In genomic region chr2:125857707-125858106, GRCm38 (mm10) we compare ENCODE assay signal across 7 mouse cellular contexts. TPM values are rescaled to one million over a fixed set of nuclear protein-coding genes. Genes with fewer than 3 reads are reported as not detected.
DNase-seq lines count a peak whose midpoint lies in the region; ATAC-seq and TF ChIP-seq lines count a peak whose summit lies in the region.

No protein-coding gene starts in this region.

- no peak for ATAC-seq in lung, postnatal 0 days
- ATAC-seq in forebrain, embryonic 14.5 days = no peak
- no peak for ATAC-seq in liver, embryonic 12.5 days
- ATAC-seq in stomach, postnatal 0 days (ENCODE audit: low FRiP score, low TSS enrichment) = no peak

- H3K9me3 ChIP-seq in lung, postnatal 0 days (ENCODE audit: low read length) = no peaks in the 10 kb centered on the region
- no peaks in the 10 kb centered on the region for H3K9me3 ChIP-seq in forebrain, embryonic 14.5 days (replicated peaks; ENCODE audit: control insufficient read depth, low read length)
- H3K9me3 ChIP-seq in liver, embryonic 12.5 days (replicated peaks) = no peaks in the 10 kb centered on the region
- H3K9me3 ChIP-seq in stomach, postnatal 0 days (ENCODE audit: control insufficient read depth, low read length) = no peaks in the 10 kb centered on the region

- peak overlapping the region; percentile 98 for H3K4me3 ChIP-seq in lung, postnatal 0 days (ENCODE audit: low read depth, low read length)
- H3K4me3 ChIP-seq in lung, adult 2 months (replicated peaks; ENCODE audit: extremely low read depth, low read depth, low read length) = no peak overlapping the region
- H3K4me3 ChIP-seq in forebrain, embryonic 14.5 days (ENCODE audit: low read depth, low read length) = peak overlapping the region; percentile 100
- H3K4me3 ChIP-seq in liver, embryonic 12.5 days = peak overlapping the region; percentile 100
- peak overlapping the region; percentile 98 for H3K4me3 ChIP-seq in stomach, postnatal 0 days (ENCODE audit: low read depth, low read length)

- no peaks in the 10 kb centered on the region for H3K36me3 ChIP-seq in lung, postnatal 0 days (ENCODE audit: insufficient read depth, low read length)
- H3K36me3 ChIP-seq in forebrain, embryonic 14.5 days (ENCODE audit: control insufficient read depth, insufficient read depth, low read length) = no peaks in the 10 kb centered on the region
- H3K36me3 ChIP-seq in liver, embryonic 12.5 days = 0 out of 2 replicates have a peak, but pooled peaks cover 4% of the 10 kb centered on the region
- H3K36me3 ChIP-seq in stomach, postnatal 0 days (ENCODE audit: control insufficient read depth, insufficient read depth, low read length) = no peaks in the 10 kb centered on the region

- no peaks in the 10 kb centered on the region for H3K27me3 ChIP-seq in lung, postnatal 0 days (replicated peaks; ENCODE audit: insufficient read depth, low read length)
- no peaks in the 10 kb centered on the region for H3K27me3 ChIP-seq in forebrain, embryonic 14.5 days (replicated peaks; ENCODE audit: control insufficient read depth, insufficient read depth, low read length)
- H3K27me3 ChIP-seq in liver, embryonic 12.5 days (replicated peaks) = no peaks in the 10 kb centered on the region
- H3K27me3 ChIP-seq in stomach, postnatal 0 days (ENCODE audit: control insufficient read depth, insufficient read depth, low read length) = no peaks in the 10 kb centered on the region

- no peak for DNase-seq in lung, postnatal 0 days (ENCODE audit: low spot score)
- DNase-seq in lung, adult 2 months = no peak
- DNase-seq in forebrain, embryonic 14.5 days (ENCODE audit: low spot score) = no peak
- DNase-seq in stomach, postnatal 0 days (ENCODE audit: low spot score) = no peak
- DNase-seq in retina, postnatal 1 day = no peak
- DNase-seq in embryo, embryonic 10.5 days (ENCODE audit: low spot score) = no peak

- H3K9ac ChIP-seq in lung, postnatal 0 days (replicated peaks; ENCODE audit: low read depth) = no peak overlapping the region
- H3K9ac ChIP-seq in forebrain, embryonic 14.5 days (ENCODE audit: low read length) = peak overlapping the region; percentile 98; the same call in 1 of the 2 replicates
- peak overlapping the region; percentile 99 for H3K9ac ChIP-seq in liver, embryonic 12.5 days
- H3K9ac ChIP-seq in stomach, postnatal 0 days (ENCODE audit: low read length) = no peak overlapping the region

- no peak for TF ChIP-seq EP300 in lung, postnatal 0 days (IDR thresholded peaks at IDR 0.05)
- no peak for TF ChIP-seq EP300 in stomach, postnatal 0 days (optimal IDR thresholded peaks at IDR 0.05)

- H3K4me1 ChIP-seq in lung, postnatal 0 days (ENCODE audit: insufficient read depth, low read depth, low read length) = no peaks in the 10 kb centered on the region
- no peaks in the 10 kb centered on the region for H3K4me1 ChIP-seq in lung, adult 2 months (ENCODE audit: control insufficient read depth, insufficient read depth, low read length)
- peaks cover 11% of the 10 kb centered on the region for H3K4me1 ChIP-seq in forebrain, embryonic 14.5 days (ENCODE audit: control insufficient read depth, insufficient read depth, low read length)
- H3K4me1 ChIP-seq in liver, embryonic 12.5 days = peaks cover 36% of the 10 kb centered on the region
- no peaks in the 10 kb centered on the region for H3K4me1 ChIP-seq in stomach, postnatal 0 days (replicated peaks; ENCODE audit: control insufficient read depth, insufficient read depth)

- 31% methylated on average over 3 of the region's 3 CpGs for WGBS in lung, postnatal 0 days
- WGBS in lung, adult 2 months = 35% methylated on average over 3 of the region's 3 CpGs
- 47% methylated on average over 3 of the region's 3 CpGs for WGBS in forebrain, embryonic 14.5 days
- 28% methylated on average over 3 of the region's 3 CpGs for WGBS in liver, embryonic 12.5 days (ENCODE audit: insufficient replicate concordance)
- WGBS in stomach, postnatal 0 days = 33% methylated on average over 3 of the region's 3 CpGs

- peak; percentile 29; the same call in 1 of the 2 replicates for TF ChIP-seq CTCF in lung, postnatal 0 days (IDR thresholded peaks at IDR 0.05)
- no peak for TF ChIP-seq CTCF in lung, adult 2 months (IDR thresholded peaks at IDR 0.05; ENCODE audit: insufficient read depth, low read length)
- peak; percentile 42 for TF ChIP-seq CTCF in stomach, postnatal 0 days (IDR thresholded peaks at IDR 0.05; ENCODE audit: low read depth)

- no peak for TF ChIP-seq POLR2A in lung, adult 2 months (IDR thresholded peaks at IDR 0.05; ENCODE audit: borderline replicate concordance, extremely low read depth, low read depth, low read length)

- no peak overlapping the region for H3K27ac ChIP-seq in lung, postnatal 0 days (ENCODE audit: low read length)
- no peak overlapping the region for H3K27ac ChIP-seq in forebrain, embryonic 14.5 days (ENCODE audit: low read depth, low read length)
- H3K27ac ChIP-seq in liver, embryonic 12.5 days = no peak overlapping the region
- no peak overlapping the region for H3K27ac ChIP-seq in stomach, postnatal 0 days (replicated peaks)

- peak overlapping the region; percentile 85; the same call in 1 of the 2 replicates for H3K4me2 ChIP-seq in lung, postnatal 0 days (replicated peaks; ENCODE audit: low read depth, low read length)
- H3K4me2 ChIP-seq in forebrain, embryonic 14.5 days (ENCODE audit: low read length) = peak overlapping the region; percentile 76
- peak overlapping the region; percentile 73 for H3K4me2 ChIP-seq in liver, embryonic 12.5 days
- H3K4me2 ChIP-seq in stomach, postnatal 0 days (replicated peaks; ENCODE audit: low read depth) = peak overlapping the region; percentile 65

RNA-seq across cellular contexts. Expression of gene Galk2, which starts 1.2 kb away (rescaled TPM):
- polyA plus RNA-seq in lung, postnatal 0 days (2015; fragmentation: Nextera tagmentation; extraction: Ambion mirVana) = 27.1 and 30.5 TPM in 2 replicates
- polyA plus RNA-seq in lung, adult 2 months (2012; rRNA removed) = 9.7 and 15.2 TPM in 2 replicates
- polyA plus RNA-seq in forebrain, embryonic 14.5 days (2014; fragmentation: Nextera tagmentation; extraction: Ambion mirVana) = 29.8 and 32.8 TPM in 2 replicates
- polyA plus RNA-seq in liver, embryonic 12.5 days (2016; fragmentation: Nextera tagmentation; extraction: Ambion mirVana) = 13.2 and 13.8 TPM in 2 replicates
- 30.8 and 33.5 TPM in 2 replicates for polyA plus RNA-seq in stomach, postnatal 0 days (2015; fragmentation: Nextera tagmentation; extraction: Ambion mirVana)

RNA-seq across cellular contexts. Expression of gene Cops2, which starts 1.2 kb away (rescaled TPM):
- 36.0 and 41.1 TPM in 2 replicates for polyA plus RNA-seq in lung, postnatal 0 days (2015; fragmentation: Nextera tagmentation; extraction: Ambion mirVana)
- polyA plus RNA-seq in lung, adult 2 months (2012; rRNA removed) = 4.2 and 9.4 TPM in 2 replicates
- polyA plus RNA-seq in forebrain, embryonic 14.5 days (2014; fragmentation: Nextera tagmentation; extraction: Ambion mirVana) = 77.2 and 81.0 TPM in 2 replicates
- 60.2 and 62.1 TPM in 2 replicates for polyA plus RNA-seq in liver, embryonic 12.5 days (2016; fragmentation: Nextera tagmentation; extraction: Ambion mirVana)
- polyA plus RNA-seq in stomach, postnatal 0 days (2015; fragmentation: Nextera tagmentation; extraction: Ambion mirVana) = 36.2 and 36.8 TPM in 2 replicates

Comparison
In these comparisons a context has a peak if more than half of its experiments do, and no peak if none do; other contexts are left out.
1. H3K9ac ChIP-seq: peak in forebrain, embryonic 14.5 days (single experiment) and liver, embryonic 12.5 days (single experiment); none in lung, postnatal 0 days (single experiment) and stomach, postnatal 0 days (single experiment).
2. Peak in every context shown above with its lines, with median percentiles within 50 percentile points of each other: H3K4me2 ChIP-seq.